Mouse (Mus musculus) embryo, embryonic 11 days (tissue): ENCODE results near the gene Cdh4.

ENCODE experiments used
- DNase-seq: peaks from one replicate; pipeline ENCODE4 v3.0.0-alpha.2; 2015

Cdh4 gene

DNA sequence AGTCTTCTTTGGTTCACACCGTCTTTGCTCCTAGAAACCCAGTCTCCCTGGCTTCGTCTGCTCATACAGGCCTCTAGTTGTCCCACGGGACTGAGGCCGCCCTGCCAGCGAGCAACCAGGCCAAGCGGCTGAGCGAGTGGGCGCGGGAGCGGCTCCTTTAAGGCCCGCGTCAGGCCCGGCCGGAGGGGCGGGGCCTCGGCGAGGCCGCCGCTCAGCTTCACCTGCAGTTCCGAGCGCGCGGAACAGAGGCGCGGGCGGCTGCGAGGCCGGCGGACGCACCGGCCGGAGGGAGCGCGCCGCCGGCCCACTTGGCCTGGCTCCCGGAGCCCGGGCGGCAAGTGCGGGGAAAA is at the start of gene Cdh4:
TSS of gene Cdh4 (plus strand) at position 241 of the 350 bp plus-strand sequence.
- DNase-seq = peak; percentile 92

DNA sequence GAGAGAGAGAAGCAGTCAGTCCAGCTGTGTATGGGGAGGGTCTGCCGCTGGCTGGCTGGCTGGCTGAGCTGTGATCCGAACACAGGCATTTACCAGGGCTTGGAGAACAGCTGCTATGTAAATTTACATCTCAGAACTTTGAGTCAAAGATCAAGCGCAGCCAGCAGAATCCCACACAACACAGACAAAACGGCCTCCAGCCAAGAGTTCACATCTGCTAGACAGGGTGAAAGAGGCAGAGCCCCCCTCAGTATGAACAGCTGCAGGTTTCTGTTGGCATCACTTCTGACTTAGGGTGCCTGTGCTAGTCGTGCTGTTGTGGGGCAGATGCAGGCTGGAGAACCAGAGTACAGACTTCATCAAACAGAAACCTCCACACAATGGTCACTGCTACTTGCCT is 46.8 kb upstream of the Cdh4 start:
- no peak for DNase-seq

DNA sequence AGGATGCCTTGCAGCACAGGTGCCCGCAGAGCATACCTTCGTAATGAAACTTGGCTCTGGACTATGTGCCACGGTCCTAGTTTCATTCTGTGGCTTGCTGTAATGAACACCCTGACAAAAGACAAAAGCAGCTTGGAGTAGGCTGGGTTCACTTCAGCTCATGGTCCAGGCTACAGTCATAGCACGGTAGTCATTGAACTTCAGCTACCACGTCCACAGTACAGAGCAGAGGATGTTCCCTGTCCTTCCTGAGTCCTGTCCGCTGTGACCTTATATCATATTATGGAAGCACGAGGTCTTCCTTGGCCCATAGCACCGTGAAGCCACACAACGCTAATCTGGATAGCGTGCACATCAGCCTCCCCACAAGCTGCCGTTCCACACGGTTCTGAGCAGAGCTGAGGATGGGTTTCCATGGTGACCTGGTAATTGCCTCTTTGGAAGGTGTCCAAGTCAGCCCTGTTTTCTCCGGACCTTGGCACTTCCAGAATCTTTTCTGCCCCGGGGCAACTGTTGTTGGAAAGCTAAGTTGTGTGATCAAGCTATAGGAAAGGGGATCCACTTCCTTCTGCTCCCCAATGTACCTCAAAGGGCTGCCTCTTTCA is 42.5 kb upstream of the Cdh4 start:
- no peak for DNase-seq

GRCm38 (mm10) chr2:179410866-179411561 is 31.2 kb upstream of the Cdh4 start:
- DNase-seq = no peak

- DNase-seq = no peak
Observed at GRCm38 (mm10) chr2:179412966-179413365, 29.3 kb upstream of the Cdh4 start.

- no peak for DNase-seq
Observed at GRCm38 (mm10) chr2:179414253-179414652, 28.0 kb upstream of the Cdh4 start.

- no peak for DNase-seq
Observed at GRCm38 (mm10) chr2:179414704-179415103, 27.5 kb upstream of the Cdh4 start.

GRCm38 (mm10) chr2:179415892-179416403 is 26.3 kb upstream of the Cdh4 start:
- DNase-seq = no peak

DNA sequence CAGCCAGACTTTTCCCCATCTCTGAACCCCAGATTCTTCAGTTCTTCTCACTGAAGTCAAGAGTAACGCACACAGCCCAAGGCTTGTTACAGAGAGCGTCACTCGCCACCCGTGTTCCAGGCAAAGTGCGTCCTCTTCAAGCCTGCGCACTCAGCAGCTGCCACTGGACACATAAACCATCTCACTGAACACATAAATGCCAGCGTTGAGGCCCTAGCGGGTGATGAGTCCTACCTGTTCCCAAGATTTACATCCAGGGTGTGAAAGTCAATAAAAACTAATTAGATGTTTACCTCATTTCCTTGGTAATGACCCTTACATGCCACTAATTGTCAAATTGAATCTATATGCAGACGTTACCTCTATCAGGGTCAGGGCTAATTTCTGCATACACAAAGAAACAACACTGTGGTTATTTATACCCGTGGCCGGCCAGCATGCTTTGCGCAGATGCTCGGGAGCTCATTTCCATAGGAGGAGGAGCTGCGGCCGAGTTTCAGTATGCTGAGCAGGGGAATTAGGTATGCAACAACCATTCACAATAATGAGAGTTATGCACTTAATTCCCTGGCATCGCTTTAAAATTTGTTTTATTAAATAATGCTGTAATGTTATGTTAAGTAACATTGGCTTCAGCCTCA is 25.5 kb upstream of the Cdh4 start:
- no peak for DNase-seq

DNA sequence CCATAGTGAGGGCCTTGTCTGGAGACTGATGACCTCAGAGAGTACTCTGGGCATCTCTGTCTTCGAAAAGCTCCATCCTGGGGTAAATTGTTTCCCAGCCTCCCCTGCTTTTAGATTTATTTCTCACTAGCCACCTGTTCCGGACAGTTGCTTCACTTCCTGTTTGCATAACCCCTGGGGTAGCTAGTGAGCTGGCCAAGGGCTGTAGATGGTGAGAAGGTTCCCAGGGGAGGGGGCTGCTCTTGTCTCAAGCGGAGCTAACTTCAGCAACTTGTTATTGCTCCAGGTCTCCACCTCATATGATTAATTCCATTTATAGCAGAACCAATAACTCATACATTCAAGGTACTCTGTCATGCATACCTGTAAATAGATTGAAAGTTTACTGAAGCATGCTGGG is 16.6 kb upstream of the Cdh4 start:
- no peak for DNase-seq

DNA sequence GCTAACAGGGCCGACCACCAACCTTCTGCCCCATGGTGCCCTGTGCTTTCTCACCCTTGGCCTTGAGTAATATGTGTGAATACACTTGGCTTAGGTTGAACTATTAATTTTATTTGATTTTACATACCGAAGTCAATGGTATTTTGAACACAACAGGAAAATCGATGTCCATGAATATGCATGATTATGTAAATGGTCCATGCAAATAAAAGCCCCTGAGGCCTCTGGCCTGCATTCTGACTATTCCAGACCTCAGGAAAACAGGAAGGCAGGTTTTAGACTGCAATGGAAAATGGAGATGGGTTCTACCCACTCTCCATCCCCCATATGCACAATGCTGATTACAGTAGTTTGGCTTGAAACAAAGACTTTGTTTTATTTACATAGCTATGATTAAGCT is 13.3 kb upstream of the Cdh4 start:
- DNase-seq = no peak

DNA sequence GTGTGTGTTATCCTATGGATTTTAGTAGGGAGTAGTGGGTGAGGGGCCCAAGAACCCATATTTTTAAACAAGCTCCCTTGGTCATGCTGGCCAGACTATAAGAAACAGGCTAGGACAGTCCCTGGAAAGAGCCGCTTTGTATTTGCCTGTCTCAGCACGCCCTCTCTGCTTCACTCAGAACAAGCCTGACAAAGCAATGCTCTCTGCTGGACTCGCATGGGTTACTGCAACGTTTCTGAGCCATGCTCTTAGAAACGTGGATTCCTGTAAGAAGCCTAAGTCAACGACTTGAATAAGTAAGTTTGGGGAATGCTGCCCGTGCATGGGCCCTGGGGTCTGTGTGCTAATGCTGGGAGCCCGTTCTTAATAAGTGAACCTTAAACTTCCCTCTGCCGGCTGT is 2.1 kb upstream of the Cdh4 start:
- DNase-seq = peak; percentile 33

- DNase-seq = no peak
Observed at GRCm38 (mm10) chr2:179441086-179441485, 1.1 kb upstream of the Cdh4 start.

GRCm38 (mm10) chr2:179441717-179442116 is 514 bp upstream of the Cdh4 start:
- peak; percentile 35 for DNase-seq

GRCm38 (mm10) chr2:179442541-179443225 is 452 bp downstream of the Cdh4 start:
- peak; percentile 86 for DNase-seq

GRCm38 (mm10) chr2:179443226-179443815 is 1.1 kb downstream of the Cdh4 start:
- peak; percentile 78 for DNase-seq

DNA sequence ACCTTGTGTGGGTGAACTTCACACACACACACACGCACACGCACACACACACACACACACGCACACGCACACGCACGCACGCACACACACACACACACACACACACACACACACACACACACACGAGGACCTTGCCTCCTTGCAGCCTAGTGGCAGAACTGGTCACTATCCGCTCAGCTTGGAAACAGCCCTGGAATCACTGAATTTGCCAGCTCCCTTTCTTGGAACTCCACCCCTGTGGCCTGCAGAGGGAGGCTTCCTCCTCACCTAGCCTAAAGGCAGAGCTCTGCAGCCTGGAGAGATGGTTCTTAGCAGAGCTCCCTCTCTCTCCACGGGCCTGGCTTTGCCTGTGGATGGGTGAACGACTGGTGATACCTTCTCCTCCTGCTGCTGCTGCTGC is 1.7 kb downstream of the Cdh4 start:
- DNase-seq = peak; percentile 58

DNA sequence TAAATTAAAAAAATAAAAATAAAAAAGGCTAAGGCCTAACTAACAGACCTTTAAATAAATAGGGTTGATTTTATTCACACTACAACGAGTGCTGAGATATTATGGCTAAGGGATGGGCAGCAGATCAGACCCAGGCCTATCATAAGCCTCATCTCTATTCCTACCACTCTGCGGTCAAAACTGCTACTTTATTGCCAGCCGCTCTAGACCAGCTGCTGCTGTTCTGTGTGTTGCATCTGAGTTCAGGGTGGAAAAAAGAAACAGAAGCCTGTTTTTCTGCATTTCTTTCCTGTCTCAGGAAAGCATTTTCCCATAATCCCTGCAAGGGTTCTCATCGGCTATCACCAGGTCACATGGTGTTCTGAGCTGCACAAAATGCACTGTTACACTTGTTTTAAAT is 6.0 kb downstream of the Cdh4 start:
- no peak for DNase-seq

DNA sequence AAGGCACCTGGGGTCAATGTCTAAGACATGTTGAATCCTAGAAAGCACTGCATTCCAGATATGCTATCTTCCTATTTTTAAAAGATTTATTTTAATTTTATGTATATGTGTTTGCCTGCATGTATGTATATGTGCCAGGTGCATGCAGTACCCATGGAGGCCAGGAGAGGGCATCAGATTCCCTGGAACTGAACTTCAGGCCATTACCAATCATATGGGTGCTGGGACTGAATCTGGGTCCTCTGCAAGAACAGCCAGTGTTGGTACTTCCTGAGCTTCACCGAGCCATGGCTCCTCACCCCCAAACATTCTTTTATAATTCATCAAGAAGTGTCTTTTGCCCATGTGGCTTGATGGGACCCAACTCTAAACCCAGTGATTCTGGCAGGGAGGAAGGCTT is 6.8 kb downstream of the Cdh4 start:
- DNase-seq = no peak

DNA sequence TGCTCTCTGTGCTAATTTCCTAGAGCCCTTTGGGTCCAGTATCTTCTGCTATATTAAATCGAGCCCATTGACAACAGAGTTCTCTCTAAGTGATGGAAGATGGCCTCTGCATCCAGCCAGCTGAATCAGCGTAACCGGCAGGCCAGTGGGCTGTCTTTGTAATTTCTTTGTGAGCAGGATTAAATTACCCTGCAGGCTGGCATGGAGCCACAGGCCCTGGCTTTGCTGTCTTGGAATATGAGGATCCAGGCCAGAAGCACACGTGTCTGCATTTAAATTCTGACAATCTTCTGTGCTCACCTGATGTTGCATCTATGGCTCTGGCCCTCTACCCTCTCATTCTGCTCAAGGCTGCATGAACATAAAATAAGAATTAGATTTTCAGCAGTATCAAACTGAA is 17.0 kb downstream of the Cdh4 start:
- no peak for DNase-seq

DNA sequence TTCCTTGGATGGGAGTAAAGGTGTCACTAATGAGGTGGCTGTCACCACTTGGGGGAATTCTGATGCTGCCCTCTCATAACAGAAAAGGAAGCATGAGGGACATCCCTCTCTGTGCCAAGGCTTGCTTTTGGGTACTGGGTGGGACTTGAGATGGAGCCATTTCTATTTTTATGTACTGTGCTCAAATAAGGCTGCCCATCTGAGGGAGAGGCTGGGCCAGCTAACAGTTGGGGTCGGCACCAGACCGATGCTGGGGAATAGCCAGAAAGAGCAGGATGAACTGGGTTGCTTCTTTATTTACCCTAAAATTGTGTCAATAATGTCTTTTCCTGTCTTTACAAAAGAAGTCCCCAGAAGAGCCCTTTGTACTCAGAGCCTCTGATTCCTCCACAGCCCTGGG is 17.4 kb downstream of the Cdh4 start:
- no peak for DNase-seq

- no peak for DNase-seq
Observed at GRCm38 (mm10) chr2:179463514-179463913, 21.3 kb downstream of the Cdh4 start.

DNA sequence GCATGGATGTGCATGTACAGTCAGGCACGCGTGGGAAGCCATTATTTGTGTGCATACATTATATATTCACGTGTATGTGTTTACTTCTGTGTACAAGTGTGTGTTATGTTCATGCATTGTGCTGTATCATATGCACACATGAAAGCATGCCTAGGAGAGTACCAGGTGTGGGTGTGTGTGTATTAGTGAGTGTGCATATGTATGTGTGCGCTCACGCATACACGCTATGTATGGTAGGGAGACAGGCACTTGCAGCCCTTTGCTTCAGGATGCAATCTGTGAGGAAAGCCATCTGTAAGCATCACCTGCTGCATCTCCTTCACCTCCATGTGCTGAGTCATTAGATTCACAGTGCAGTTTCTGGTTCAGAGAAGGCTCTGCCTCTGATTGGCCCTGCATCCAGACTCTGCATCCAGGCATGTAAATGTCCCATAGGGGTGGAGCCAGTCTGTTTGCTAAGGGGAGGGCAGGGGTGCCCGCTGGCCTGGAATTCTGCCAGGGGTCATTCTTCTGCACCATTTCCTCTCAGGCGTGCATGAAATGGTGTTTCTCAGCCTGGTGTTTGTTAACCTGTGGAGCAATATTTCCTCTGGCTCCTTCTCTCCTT is 25.7 kb downstream of the Cdh4 start:
- no peak for DNase-seq
